Mouse (Mus musculus) myocyte (in vitro differentiated cells): ENCODE results near the gene Golga2.
A peak's percentile ranks its signal among the peaks of the same experiment; 100 is the strongest.

Source experiments
- CEBPB ChIP-seq: IDR thresholded peaks from 2 replicates; pipeline ENCODE4 v1.6.1; 2011; ENCODE audit warnings: mild to moderate bottlenecking, moderate library complexity; ENCODE audit not compliant: poor library complexity, insufficient read depth, severe bottlenecking
- E2F4 ChIP-seq: IDR thresholded peaks from one replicate; pipeline ENCODE4 v1.6.1; 2011; ENCODE audit warnings: mild to moderate bottlenecking, control low read depth, moderate library complexity; ENCODE audit not compliant: insufficient read depth
- MAX ChIP-seq: IDR thresholded peaks from one replicate; pipeline ENCODE4 v1.6.1; 2011; ENCODE audit warnings: low read depth, mild to moderate bottlenecking, control low read depth
- MYOG ChIP-seq, 3 experiments: IDR thresholded peaks; one replicate each; pipeline ENCODE4 v1.6.1; 2011; ENCODE audit warnings: control low read depth in 2 of 3, low read depth in 2 of 3, mild to moderate bottlenecking in 2 of 3; ENCODE audit not compliant: insufficient read length in 2 of 3, control insufficient read depth in 1 of 3, insufficient read depth in 1 of 3
- POLR2A ChIP-seq: IDR thresholded peaks from one replicate; pipeline ENCODE4 v1.6.1; 2011; ENCODE audit warnings: low read depth, mild to moderate bottlenecking, control low read depth, moderate library complexity; ENCODE audit not compliant: insufficient read length
- POLR2AphosphoS2 ChIP-seq: IDR thresholded peaks from one replicate; pipeline ENCODE4 v1.6.1; 2011; ENCODE audit warnings: low read depth, control low read depth; ENCODE audit not compliant: insufficient read length
- SRF ChIP-seq: IDR thresholded peaks from one replicate; pipeline ENCODE4 v1.6.1; 2011; ENCODE audit warnings: low read depth; ENCODE audit not compliant: control insufficient read depth, insufficient read length
- TCF12 ChIP-seq: IDR thresholded peaks from one replicate; pipeline ENCODE4 v1.6.1; 2011; ENCODE audit warnings: mild to moderate bottlenecking, control low read depth; ENCODE audit not compliant: poor library complexity, insufficient read depth, severe bottlenecking
- TCF3 ChIP-seq: IDR thresholded peaks from one replicate; pipeline ENCODE4 v1.6.1; 2011; ENCODE audit warnings: low read depth, control low read depth; ENCODE audit not compliant: insufficient read length
- USF1 ChIP-seq: IDR thresholded peaks from one replicate; pipeline ENCODE4 v1.6.1; 2011; ENCODE audit warnings: low read depth, mild to moderate bottlenecking, control low read depth, moderate library complexity

DNA sequence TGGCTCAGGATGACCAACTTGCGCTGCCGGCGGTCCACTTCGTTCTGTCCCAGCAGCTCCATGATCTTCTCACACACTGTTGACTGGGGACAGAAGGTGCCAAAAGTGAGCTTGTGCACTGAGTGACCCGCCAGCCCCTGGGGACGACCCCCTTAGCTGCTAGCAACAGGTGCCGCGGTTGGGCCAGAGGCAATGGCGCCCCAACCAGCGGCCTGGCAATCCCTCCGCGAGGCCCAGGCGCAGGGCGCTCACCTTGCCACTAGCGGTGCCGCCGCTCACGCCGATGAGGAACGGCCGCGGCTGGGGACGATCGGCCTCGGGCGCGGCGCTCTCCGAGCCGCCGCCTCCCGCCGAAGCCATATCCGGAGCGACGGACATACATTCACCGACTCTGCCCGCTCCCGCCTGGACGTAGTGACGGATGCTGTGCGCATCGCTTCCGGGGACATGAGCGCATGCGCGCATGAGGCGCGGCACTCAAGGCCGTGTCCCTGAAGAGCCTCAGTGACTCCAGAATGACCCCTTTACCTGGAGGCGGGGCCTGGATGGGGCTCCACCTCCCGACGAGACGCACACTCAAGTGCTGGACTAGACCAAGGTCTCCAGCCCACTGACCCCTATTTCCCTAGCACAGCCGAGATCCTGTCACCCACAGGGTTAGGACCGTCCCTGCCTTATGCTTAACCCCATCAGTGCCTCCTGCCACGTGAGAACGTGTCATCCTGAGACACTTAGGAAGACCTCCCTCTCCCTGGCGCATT, 27.3 kb upstream of the Golga2 start, which contains the start of gene Uck1:
- no peak for TF ChIP-seq MAX
- no peak for TF ChIP-seq USF1
- TF ChIP-seq POLR2A: peak; percentile 95
- no peak for TF ChIP-seq SRF
- TF ChIP-seq MYOG (IDR thresholded peaks at IDR 0.05; ENCODE audit: control insufficient read depth in 1 of 3, insufficient read depth in 1 of 3, insufficient read length in 2 of 3, low read depth in 2 of 3): no peak
- TF ChIP-seq POLR2AphosphoS2: peak; percentile 82
- TF ChIP-seq E2F4: peak; percentile 58
- TF ChIP-seq TCF12: no peak
- TF ChIP-seq TCF3: no peak
- no peak for TF ChIP-seq CEBPB
